Mouse (Mus musculus) heart, embryonic 11.5 days (tissue): ENCODE measurements around the gene Raver2. TPM values are rescaled to one million over a fixed set of nuclear protein-coding genes. Genes with fewer than 3 reads are reported as not detected.

Source experiments
- ATAC-seq: fragments of 200-750 bp; cut with Nextera tagmentation; replicated peaks from 2 replicates; pipeline ENCODE4 v1.8.0; 2017; ENCODE audit warnings: moderate library complexity; ENCODE audit not compliant: insufficient number of reproducible peaks, low FRiP score, low TSS enrichment
- H3K27ac ChIP-seq: fragments of 300-500 bp; sonication (generic); 2 replicates; pipeline ENCODE4 v1.5.1; 2014; ENCODE audit warnings: mild to moderate bottlenecking, low read depth, low read length
- H3K27me3 ChIP-seq: fragments of 300-500 bp; sonication (generic); 2 replicates; pipeline ENCODE4 v1.6.1; 2014; ENCODE audit warnings: mild to moderate bottlenecking, low read length, mixed read lengths; ENCODE audit not compliant: control insufficient read depth, insufficient read depth
- H3K36me3 ChIP-seq: fragments of 300-500 bp; sonication (generic); 2 replicates; pipeline ENCODE4 v1.6.1; 2014; ENCODE audit warnings: mild to moderate bottlenecking, low read length, moderate library complexity, mixed read lengths; ENCODE audit not compliant: control insufficient read depth, insufficient read depth
- H3K4me1 ChIP-seq: fragments of 300-500 bp; sonication (generic); 2 replicates; pipeline ENCODE4 v1.6.1; 2014; ENCODE audit warnings: low read length; ENCODE audit not compliant: control insufficient read depth, insufficient read depth
- H3K4me2 ChIP-seq: fragments of 300-500 bp; sonication (generic); 2 replicates; pipeline ENCODE4 v1.6.1; 2014; ENCODE audit warnings: mild to moderate bottlenecking, moderate library complexity
- H3K4me3 ChIP-seq: fragments of 300-500 bp; sonication (generic); 2 replicates; pipeline ENCODE4 v1.5.1; 2014; ENCODE audit warnings: low read depth, low read length
- H3K9ac ChIP-seq: fragments of 300-500 bp; sonication (generic); 2 replicates; pipeline ENCODE4 v1.6.1; 2014; ENCODE audit warnings: mild to moderate bottlenecking, low read depth, low read length, moderate library complexity
- H3K9me3 ChIP-seq: fragments of 300-500 bp; sonication (generic); replicated peaks from 2 replicates; pipeline ENCODE4 v1.6.1; 2016; ENCODE audit warnings: low read length; ENCODE audit not compliant: control insufficient read depth
- WGBS: fragments of 180-500 bp; shearing (Covaris S2); extraction: QIAGEN DNeasy Blood & Tissue Kit; methylation state at CpG from one replicate; pipeline ENCODE4 v1.1.7; 2014; ENCODE audit not compliant: insufficient replicate concordance; 5-methylcytosine and 5-hydroxymethylcytosine counted together
- polyA plus RNA-seq: library from polyadenylated mRNA; unstranded; fragments of >200 nt; fragmentation: Nextera tagmentation; extraction: Ambion mirVana; gene quantifications from 2 replicates; pipeline ENCODE4 v1.2.1, GENCODE M21; 2014

The Raver2 gene
- polyA plus RNA-seq, 1 experiment from 2014 or later: 3.8 TPM

DNA sequence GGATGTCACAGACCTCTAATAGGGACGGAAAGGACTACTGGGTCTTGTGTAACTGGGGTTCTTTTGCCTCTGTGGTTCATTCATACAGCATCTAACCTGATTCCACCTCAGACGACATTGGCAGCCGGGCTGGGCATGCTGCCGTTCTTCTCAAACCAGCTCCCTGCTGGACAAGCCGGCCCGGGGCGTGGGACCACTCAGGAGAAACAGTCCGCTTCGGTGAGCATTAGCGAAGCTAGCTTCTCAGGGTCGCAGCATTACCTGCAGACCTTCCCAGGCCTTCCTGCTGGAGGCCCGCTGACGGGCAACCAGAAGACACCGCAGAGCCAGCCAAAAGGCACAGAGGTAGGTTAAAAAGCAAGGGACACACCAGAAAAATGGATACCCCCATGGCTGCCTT, 67.1 kb downstream of the Raver2 start:
- H3K4me1 ChIP-seq: no peaks in the 10 kb centered on the region
- no peak overlapping the region for H3K4me3 ChIP-seq
- no peak overlapping the region for H3K27ac ChIP-seq
- H3K4me2 ChIP-seq: no peak overlapping the region
- no peak for ATAC-seq
- no peaks in the 10 kb centered on the region for H3K9me3 ChIP-seq
- 91% methylated on average over 14 of the region's 14 CpGs for WGBS
- H3K36me3 ChIP-seq: no peaks in the 10 kb centered on the region
- no peaks in the 10 kb centered on the region for H3K27me3 ChIP-seq
- H3K9ac ChIP-seq: no peak overlapping the region

DNA sequence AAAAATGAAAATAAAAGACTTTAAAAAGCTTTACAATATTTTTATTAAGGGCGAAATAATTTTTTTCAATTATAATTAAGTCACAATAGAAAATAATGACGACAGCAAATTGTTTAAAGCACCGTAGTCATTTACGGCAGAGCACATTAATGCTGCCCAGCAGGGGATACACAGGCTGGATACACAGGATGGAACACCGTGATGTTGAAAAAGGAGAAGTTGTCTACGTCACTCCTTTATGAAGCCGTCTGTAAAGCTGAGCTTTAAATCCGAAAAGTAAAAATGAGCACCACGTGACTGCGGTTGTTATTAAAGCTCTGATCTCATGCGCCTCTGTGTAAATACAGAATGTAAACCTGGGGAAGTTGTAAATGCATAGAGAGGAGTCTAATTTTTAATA, 69.2 kb downstream of the Raver2 start:
- H3K4me3 ChIP-seq: no peak overlapping the region
- no peaks in the 10 kb centered on the region for H3K9me3 ChIP-seq
- H3K4me1 ChIP-seq: no peaks in the 10 kb centered on the region
- H3K9ac ChIP-seq: no peak overlapping the region
- WGBS: 88% methylated on average over 11 of the region's 11 CpGs
- ATAC-seq: no peak
- H3K27me3 ChIP-seq: no peaks in the 10 kb centered on the region
- no peaks in the 10 kb centered on the region for H3K36me3 ChIP-seq
- H3K27ac ChIP-seq: no peak overlapping the region
- H3K4me2 ChIP-seq: no peak overlapping the region

DNA sequence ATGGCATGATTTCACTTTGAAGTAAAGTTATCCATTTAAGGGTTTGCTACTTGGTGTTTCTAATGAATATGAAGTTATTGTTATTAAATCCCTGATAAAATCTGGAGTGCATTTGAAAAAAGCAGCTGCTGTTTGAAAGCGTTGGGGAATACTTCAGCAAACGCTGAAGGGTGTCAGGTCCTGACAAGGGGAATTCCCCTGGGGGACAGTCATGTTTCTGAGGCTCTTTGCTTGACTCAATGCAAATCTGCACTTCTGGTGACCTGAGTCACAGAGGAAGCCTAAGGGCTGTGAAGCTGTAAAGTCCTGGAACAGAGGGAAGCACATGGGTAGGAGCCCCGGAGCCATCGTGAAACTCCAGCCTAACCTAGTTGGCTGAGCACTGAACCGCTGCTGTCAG, 73.0 kb downstream of the Raver2 start:
- Histone ChIP-seq H3K27ac (no peak overlapping the region), H3K27me3 (no peaks in the 10 kb centered on the region), H3K9me3 (no peaks in the 10 kb centered on the region), H3K9ac (no peak overlapping the region), H3K4me2 (no peak overlapping the region), H3K4me1 (0 out of 2 replicates have a peak, but pooled peaks cover 2% of the 10 kb centered on the region), H3K36me3 (no peaks in the 10 kb centered on the region), H3K4me3 (no peak overlapping the region)
- 78% methylated on average over 5 of the region's 5 CpGs for WGBS
- ATAC-seq: no peak

DNA sequence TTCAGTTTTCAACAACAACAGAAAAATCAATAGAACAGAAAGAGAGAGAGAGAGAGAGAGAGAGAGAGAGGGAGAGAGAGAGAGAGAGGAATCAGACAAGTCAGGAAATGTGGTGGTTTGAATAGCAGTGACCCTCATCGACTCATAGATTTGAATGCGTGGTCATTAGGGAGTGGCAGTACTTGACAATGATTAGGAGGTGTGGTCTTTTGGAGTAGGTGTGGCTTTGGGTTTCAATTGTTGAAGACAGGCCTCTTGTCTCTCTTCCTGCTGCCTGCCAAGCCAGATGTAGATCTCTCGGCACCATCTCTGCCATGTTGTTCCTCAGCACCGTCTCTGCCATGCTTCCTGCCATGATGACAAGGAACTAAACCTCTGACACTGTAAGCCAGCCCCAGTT, 75.1 kb downstream of the Raver2 start:
- Histone ChIP-seq H3K27me3 (no peaks in the 10 kb centered on the region), H3K4me2 (no peak overlapping the region), H3K36me3 (0 out of 2 replicates have a peak, but pooled peaks cover 4% of the 10 kb centered on the region), H3K9me3 (no peaks in the 10 kb centered on the region), H3K27ac (no peak overlapping the region), H3K4me3 (no peak overlapping the region), H3K9ac (no peak overlapping the region), H3K4me1 (0 out of 2 replicates have a peak, but pooled peaks cover 2% of the 10 kb centered on the region)
- 78% methylated on average over 4 of the region's 4 CpGs for WGBS
- ATAC-seq: no peak

DNA sequence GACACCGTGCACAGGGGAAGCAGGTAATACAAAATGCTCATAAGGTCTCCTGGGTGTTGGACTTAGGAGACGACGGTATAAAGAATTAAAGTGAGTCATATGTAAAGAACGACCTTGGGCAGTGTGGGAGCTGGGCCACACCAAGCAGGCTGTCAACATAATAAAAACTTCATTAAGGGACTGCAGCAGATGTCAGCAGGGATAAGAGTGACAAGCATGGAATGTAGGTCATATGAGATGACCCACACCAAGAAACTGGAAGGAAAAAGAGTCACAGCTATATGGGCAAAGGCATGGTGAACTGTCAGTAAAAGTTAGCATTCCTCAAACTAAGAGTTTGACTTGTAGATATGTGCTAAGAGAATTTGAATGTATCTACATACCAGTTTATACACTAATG, 75.6 kb downstream of the Raver2 start:
- H3K4me3 ChIP-seq: no peak overlapping the region
- no peak overlapping the region for H3K27ac ChIP-seq
- WGBS: 72% methylated on average over 4 of the region's 4 CpGs
- H3K9me3 ChIP-seq: no peaks in the 10 kb centered on the region
- 0 out of 2 replicates have a peak, but pooled peaks cover 2% of the 10 kb centered on the region for H3K4me1 ChIP-seq
- H3K4me2 ChIP-seq: no peak overlapping the region
- ATAC-seq: no peak
- H3K36me3 ChIP-seq: 0 out of 2 replicates have a peak, but pooled peaks cover 4% of the 10 kb centered on the region
- no peaks in the 10 kb centered on the region for H3K27me3 ChIP-seq
- H3K9ac ChIP-seq: no peak overlapping the region

- Histone ChIP-seq H3K4me2 (no peak overlapping the region), H3K9me3 (no peaks in the 10 kb centered on the region), H3K36me3 (0 out of 2 replicates have a peak, but pooled peaks cover 4% of the 10 kb centered on the region), H3K27me3 (no peaks in the 10 kb centered on the region), H3K4me3 (no peak overlapping the region), H3K9ac (no peak overlapping the region), H3K27ac (no peak overlapping the region), H3K4me1 (0 out of 2 replicates have a peak, but pooled peaks cover 2% of the 10 kb centered on the region)
- no peak for ATAC-seq
- WGBS: 77% methylated on average over 7 of the region's 7 CpGs
Observed at GRCm38 (mm10) chr4:101144790-101145189, 76.0 kb downstream of the Raver2 start.

- no peak overlapping the region for H3K27ac ChIP-seq
- H3K4me1 ChIP-seq: 0 out of 2 replicates have a peak, but pooled peaks cover 2% of the 10 kb centered on the region
- H3K36me3 ChIP-seq: peaks cover 7% of the 10 kb centered on the region; the same call in 1 of the 2 replicates
- H3K4me2 ChIP-seq: no peak overlapping the region
- no peaks in the 10 kb centered on the region for H3K9me3 ChIP-seq
- no peaks in the 10 kb centered on the region for H3K27me3 ChIP-seq
- WGBS: 38% methylated on average over 9 of the region's 9 CpGs
- no peak overlapping the region for H3K4me3 ChIP-seq
- no peak overlapping the region for H3K9ac ChIP-seq
- no peak for ATAC-seq
Observed at GRCm38 (mm10) chr4:101146047-101146745, 77.4 kb downstream of the Raver2 start.

GRCm38 (mm10) chr4:101146891-101147655, 78.3 kb downstream of the Raver2 start:
- no peak for ATAC-seq

More at GRCm38 (mm10) chr4:101146891-101147655, 78.3 kb downstream of the Raver2 start:
- 81% methylated on average over 11 of the region's 11 CpGs for WGBS
- Histone ChIP-seq H3K27me3 (no peaks in the 10 kb centered on the region), H3K4me1 (0 out of 2 replicates have a peak, but pooled peaks cover 2% of the 10 kb centered on the region), H3K36me3 (peaks cover 7% of the 10 kb centered on the region; the same call in 1 of the 2 replicates), H3K4me3 (no peak overlapping the region), H3K9me3 (no peaks in the 10 kb centered on the region), H3K9ac (no peak overlapping the region), H3K4me2 (no peak overlapping the region), H3K27ac (no peak overlapping the region)
